Mouse (Mus musculus) olfactory bulb, adult 2 months (tissue): Measurements from ENCODE around the gene Saa3.

Source experiments
- CTCF ChIP-seq: fragments of 200-500 bp; IDR thresholded peaks from 2 replicates; pipeline ENCODE4 v1.5.1; 2012; ENCODE audit warnings: low read depth, mild to moderate bottlenecking, low read length, moderate library complexity; ENCODE audit not compliant: insufficient read depth
- POLR2A ChIP-seq: fragments of 200-500 bp; IDR thresholded peaks from 2 replicates; pipeline ENCODE4 v1.6.1; 2012; ENCODE audit warnings: mild to moderate bottlenecking, low read depth, low read length, moderate library complexity; ENCODE audit not compliant: insufficient read depth

- no peak for TF ChIP-seq CTCF
- TF ChIP-seq POLR2A = no peak
Observed at GRCm38 (mm10) chr7:46746381-46746780, 30.9 kb upstream of the Saa3 start.
